Mouse (Mus musculus) testis, adult 2 months (tissue): Measurements from ENCODE around the gene Ncoa5.

Experiments
- CTCF ChIP-seq: fragments of 200-500 bp; IDR thresholded peaks from 2 replicates; pipeline ENCODE4 v1.5.1; 2012; ENCODE audit warnings: low read depth, mild to moderate bottlenecking, inconsistent platforms, low read length, moderate library complexity; ENCODE audit not compliant: control insufficient read depth, insufficient read depth, insufficient replicate concordance
- POLR2A ChIP-seq: fragments of 200-500 bp; IDR thresholded peaks from 2 replicates; pipeline ENCODE4 v1.6.1; 2012; ENCODE audit warnings: low read depth, mild to moderate bottlenecking, inconsistent platforms, low read length, moderate library complexity; ENCODE audit not compliant: control insufficient read depth

DNA sequence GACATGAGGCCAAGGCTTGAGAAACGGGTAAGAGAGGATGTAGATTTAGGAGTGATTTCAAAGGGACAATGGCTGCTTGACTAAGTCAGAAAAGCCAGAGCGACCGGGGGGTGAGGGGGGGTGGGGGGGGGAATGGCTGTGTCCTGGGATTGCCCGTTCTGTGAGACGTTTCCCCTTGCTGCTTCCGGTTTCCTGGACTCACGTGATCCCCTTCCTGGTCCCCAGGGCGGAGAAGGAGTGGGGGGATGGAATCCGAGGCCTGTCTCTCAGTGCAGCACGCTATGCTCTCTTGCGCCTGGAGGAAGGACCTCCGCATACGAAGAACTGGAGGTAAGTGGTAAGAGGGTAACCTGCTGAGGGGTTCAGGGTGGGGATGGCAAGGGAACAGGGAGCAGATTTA is 45.9 kb downstream of the Ncoa5 start:
- TF ChIP-seq POLR2A, result no peak
- no peak for TF ChIP-seq CTCF
